Mouse (Mus musculus) stomach, postnatal 0 days (tissue): ENCODE measurements around the gene Pum1.

ENCODE experiments used
- CTCF ChIP-seq: IDR thresholded peaks from 2 replicates; pipeline ENCODE4 v1.5.1; 2016; ENCODE audit warnings: antibody characterized with exemption, low read depth, mild to moderate bottlenecking, moderate library complexity
- EP300 ChIP-seq: optimal IDR thresholded peaks from 2 replicates; pipeline ENCODE3; 2016; ENCODE audit warnings: antibody characterized with exemption

- TF ChIP-seq CTCF (no peak), EP300 (no peak)
Observed at GRCm38 (mm10) chr4:130645426-130645825, 17.7 kb upstream of the Pum1 start.
